Mouse (Mus musculus): ENCODE results near the gene Chac1. TPM values are rescaled to one million over a fixed set of nuclear protein-coding genes. Genes with fewer than 3 reads are reported as not detected.

Gene Chac1
- polyA plus RNA-seq, 1 experiment: 8.1 TPM

DNA sequence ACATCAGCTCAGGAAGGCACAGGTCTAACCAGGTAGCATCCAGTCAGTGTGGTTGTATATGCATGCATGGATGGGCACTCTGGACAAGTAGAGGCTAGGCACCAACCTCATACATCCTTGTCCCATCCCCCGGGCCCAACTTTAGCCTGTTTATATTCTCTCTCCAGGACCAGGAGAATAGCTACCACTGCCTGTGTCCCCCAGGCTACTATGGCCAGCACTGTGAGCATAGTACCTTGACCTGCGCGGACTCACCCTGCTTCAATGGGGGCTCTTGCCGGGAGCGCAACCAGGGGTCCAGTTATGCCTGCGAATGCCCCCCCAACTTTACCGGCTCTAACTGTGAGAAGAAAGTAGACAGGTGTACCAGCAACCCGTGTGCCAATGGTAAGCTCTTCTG is 20.2 kb upstream of the Chac1 start:
- H3K4me1 ChIP-seq (ENCODE audit: control insufficient read depth, insufficient read depth, low read length): peaks cover 10% of the 10 kb centered on the region; the same call in 1 of the 2 replicates
- TF ChIP-seq POLR2A (IDR thresholded peaks at IDR 0.05; ENCODE audit: borderline replicate concordance, insufficient read depth, low read length) (no peak), CTCF (IDR thresholded peaks at IDR 0.05; ENCODE audit: borderline replicate concordance, insufficient read depth, low read depth, low read length) (no peak)
- WGBS: 93% methylated on average over 8 of the region's 8 CpGs
- H3K4me3 ChIP-seq (replicated peaks; ENCODE audit: insufficient read depth, low read depth, low read length): no peak overlapping the region
- no peaks in the 10 kb centered on the region for H3K27me3 ChIP-seq (ENCODE audit: control insufficient read depth, insufficient read depth, low read length)
- no peak overlapping the region for H3K27ac ChIP-seq (ENCODE audit: insufficient read depth, low read length)
- no peak for DNase-seq

DNA sequence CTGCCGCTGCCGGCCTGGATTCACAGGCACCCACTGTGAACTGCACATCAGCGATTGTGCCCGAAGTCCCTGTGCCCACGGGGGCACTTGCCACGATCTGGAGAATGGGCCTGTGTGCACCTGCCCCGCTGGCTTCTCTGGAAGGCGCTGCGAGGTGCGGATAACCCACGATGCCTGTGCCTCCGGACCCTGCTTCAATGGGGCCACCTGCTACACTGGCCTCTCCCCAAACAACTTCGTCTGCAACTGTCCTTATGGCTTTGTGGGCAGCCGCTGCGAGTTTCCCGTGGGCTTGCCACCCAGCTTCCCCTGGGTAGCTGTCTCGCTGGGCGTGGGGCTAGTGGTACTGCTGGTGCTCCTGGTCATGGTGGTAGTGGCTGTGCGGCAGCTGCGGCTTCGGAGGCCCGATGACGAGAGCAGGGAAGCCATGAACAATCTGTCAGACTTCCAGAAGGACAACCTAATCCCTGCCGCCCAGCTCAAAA is 18.8 kb upstream of the Chac1 start:
- 47% methylated on average over 24 of the region's 24 CpGs for WGBS
- no peak for TF ChIP-seq CTCF (IDR thresholded peaks at IDR 0.05; ENCODE audit: borderline replicate concordance, insufficient read depth, low read depth, low read length)
- TF ChIP-seq POLR2A (IDR thresholded peaks at IDR 0.05; ENCODE audit: borderline replicate concordance, insufficient read depth, low read length): no peak
- DNase-seq: no peak
- no peak overlapping the region for H3K27ac ChIP-seq (ENCODE audit: insufficient read depth, low read length)
- no peak overlapping the region for H3K4me3 ChIP-seq (replicated peaks; ENCODE audit: insufficient read depth, low read depth, low read length)
- H3K27me3 ChIP-seq (ENCODE audit: control insufficient read depth, insufficient read depth, low read length): no peaks in the 10 kb centered on the region
- H3K4me1 ChIP-seq (ENCODE audit: control insufficient read depth, insufficient read depth, low read length): peaks cover 19% of the 10 kb centered on the region

DNA sequence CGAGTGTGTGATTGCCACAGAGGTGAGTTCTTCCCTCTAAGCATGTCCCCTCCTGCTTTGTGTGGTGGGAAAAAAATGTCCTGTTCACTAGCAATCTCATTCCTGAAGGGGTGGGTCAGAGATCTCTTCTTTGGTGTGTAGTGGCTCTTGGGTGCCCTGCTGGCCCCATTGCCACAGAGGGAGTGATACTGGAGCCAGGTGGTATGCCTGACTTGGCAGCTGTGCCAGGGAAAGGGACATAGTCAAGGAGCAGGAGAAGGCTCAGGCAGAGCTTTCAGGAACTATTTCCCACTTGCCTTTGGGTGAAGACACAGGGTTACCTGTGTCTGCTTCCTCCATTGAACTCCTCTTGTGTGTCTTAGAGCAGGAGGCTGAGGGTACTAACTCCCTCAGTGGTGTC is 16.9 kb upstream of the Chac1 start:
- Histone ChIP-seq H3K27me3 (ENCODE audit: control insufficient read depth, insufficient read depth, low read length) (no peaks in the 10 kb centered on the region), H3K27ac (ENCODE audit: insufficient read depth, low read length) (no peak overlapping the region), H3K4me3 (replicated peaks; ENCODE audit: insufficient read depth, low read depth, low read length) (no peak overlapping the region), H3K4me1 (ENCODE audit: control insufficient read depth, insufficient read depth, low read length) (peaks cover 13% of the 10 kb centered on the region)
- WGBS: 71% methylated on average over 1 of the region's 1 CpGs
- TF ChIP-seq CTCF (IDR thresholded peaks at IDR 0.05; ENCODE audit: borderline replicate concordance, insufficient read depth, low read depth, low read length) (no peak), POLR2A (IDR thresholded peaks at IDR 0.05; ENCODE audit: borderline replicate concordance, insufficient read depth, low read length) (no peak)
- DNase-seq: no peak

DNA sequence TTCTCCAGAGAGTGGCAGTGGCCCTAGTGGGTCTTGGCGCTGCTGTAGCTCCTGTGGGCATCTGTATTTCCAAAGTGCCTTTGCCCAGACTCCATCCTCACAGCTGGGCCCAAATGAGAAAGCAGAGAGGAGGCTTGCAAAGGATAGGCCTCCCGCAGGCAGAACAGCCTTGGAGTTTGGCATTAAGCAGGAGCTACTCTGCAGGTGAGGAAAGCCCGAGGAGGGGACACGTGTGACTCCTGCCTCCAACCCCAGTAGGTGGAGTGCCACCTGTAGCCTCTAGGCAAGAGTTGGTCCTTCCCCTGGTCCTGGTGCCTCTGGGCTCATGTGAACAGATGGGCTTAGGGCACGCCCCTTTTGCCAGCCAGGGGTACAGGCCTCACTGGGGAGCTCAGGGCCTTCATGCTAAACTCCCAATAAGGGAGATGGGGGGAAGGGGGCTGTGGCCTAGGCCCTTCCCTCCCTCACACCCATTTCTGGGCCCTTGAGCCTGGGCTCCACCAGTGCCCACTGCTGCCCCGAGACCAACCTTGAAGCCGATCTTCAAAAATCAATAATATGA is 16.0 kb upstream of the Chac1 start:
- H3K4me1 ChIP-seq (ENCODE audit: control insufficient read depth, insufficient read depth, low read length): peaks cover 13% of the 10 kb centered on the region
- H3K4me3 ChIP-seq (replicated peaks; ENCODE audit: insufficient read depth, low read depth, low read length): no peak overlapping the region
- H3K27ac ChIP-seq (ENCODE audit: insufficient read depth, low read length): no peak overlapping the region
- DNase-seq: no peak
- 79% methylated on average over 7 of the region's 7 CpGs for WGBS
- TF ChIP-seq POLR2A (IDR thresholded peaks at IDR 0.05; ENCODE audit: borderline replicate concordance, insufficient read depth, low read length) (no peak), CTCF (IDR thresholded peaks at IDR 0.05; ENCODE audit: borderline replicate concordance, insufficient read depth, low read depth, low read length) (no peak)
- H3K27me3 ChIP-seq (ENCODE audit: control insufficient read depth, insufficient read depth, low read length): no peaks in the 10 kb centered on the region

DNA sequence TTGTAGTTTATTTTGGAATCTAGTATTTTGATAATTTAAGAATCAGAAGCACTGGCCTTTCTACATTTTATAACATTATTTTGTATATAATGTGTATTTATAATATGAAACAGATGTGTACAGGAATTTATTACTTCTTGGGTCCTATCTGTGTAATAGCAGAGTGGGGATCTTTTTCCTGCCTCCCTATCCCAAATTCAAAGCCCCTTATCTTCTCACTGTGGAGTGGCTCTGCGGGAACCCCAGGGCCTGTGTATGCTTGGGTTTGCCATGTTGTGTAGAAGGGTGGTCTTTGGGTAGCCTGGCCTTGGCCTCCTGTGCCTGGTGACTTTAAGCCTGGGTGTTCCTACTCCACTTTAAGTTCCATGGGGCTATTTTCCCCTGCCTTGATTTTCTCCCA is 15.5 kb upstream of the Chac1 start:
- no peaks in the 10 kb centered on the region for H3K27me3 ChIP-seq (ENCODE audit: control insufficient read depth, insufficient read depth, low read length)
- H3K4me1 ChIP-seq (ENCODE audit: control insufficient read depth, insufficient read depth, low read length): peaks cover 13% of the 10 kb centered on the region
- WGBS: 93% methylated on average over 1 of the region's 1 CpGs
- no peak for TF ChIP-seq CTCF (IDR thresholded peaks at IDR 0.05; ENCODE audit: borderline replicate concordance, insufficient read depth, low read depth, low read length)
- no peak overlapping the region for H3K27ac ChIP-seq (ENCODE audit: insufficient read depth, low read length)
- DNase-seq: no peak
- H3K4me3 ChIP-seq (replicated peaks; ENCODE audit: insufficient read depth, low read depth, low read length): no peak overlapping the region

DNA sequence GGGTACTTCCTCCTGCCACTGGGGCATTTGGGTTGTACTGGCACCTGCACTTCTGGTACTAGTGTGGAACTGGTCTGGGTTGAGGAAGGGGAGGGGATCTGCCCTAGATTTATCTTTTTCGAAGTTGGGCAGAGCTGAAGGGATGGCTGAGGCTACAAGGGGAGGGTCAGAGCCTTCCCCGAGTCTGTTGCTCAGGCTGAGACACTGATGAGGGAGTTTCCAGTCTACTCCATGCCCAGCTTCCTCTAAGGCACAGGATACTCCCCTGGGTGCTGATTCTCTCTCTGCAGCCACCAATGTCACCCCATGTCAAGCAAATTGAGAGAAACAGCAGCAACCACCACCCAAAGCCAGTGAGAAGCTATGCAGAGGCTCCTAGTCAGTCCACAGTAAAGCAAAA is 15.0 kb upstream of the Chac1 start:
- DNase-seq: no peak

DNA sequence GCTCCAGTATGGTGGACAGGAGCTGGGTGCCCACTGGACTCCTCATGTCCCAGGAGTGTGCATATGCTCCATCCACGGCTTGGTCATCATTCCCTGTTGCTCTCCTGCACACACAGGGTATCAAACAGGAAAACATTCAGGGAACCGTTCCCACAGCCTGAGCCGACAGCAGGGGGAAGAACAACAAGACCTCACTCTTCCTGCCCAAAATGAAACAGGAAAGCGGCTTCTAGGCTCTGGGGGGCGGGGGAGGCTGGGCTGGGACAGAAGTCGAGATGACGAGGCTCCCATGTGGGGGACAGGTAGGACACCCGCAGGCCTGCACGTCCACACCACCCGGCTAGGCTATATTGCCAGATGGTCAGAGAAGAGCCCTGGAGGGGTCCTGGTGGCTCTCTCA is 14.6 kb upstream of the Chac1 start:
- H3K4me3 ChIP-seq (replicated peaks; ENCODE audit: insufficient read depth, low read depth, low read length): no peak overlapping the region
- TF ChIP-seq CTCF (IDR thresholded peaks at IDR 0.05; ENCODE audit: borderline replicate concordance, insufficient read depth, low read depth, low read length) (no peak), POLR2A (IDR thresholded peaks at IDR 0.05; ENCODE audit: borderline replicate concordance, insufficient read depth, low read length) (no peak)
- no peaks in the 10 kb centered on the region for H3K27me3 ChIP-seq (ENCODE audit: control insufficient read depth, insufficient read depth, low read length)
- H3K27ac ChIP-seq (ENCODE audit: insufficient read depth, low read length): no peak overlapping the region
- no peak for DNase-seq
- H3K4me1 ChIP-seq (ENCODE audit: control insufficient read depth, insufficient read depth, low read length): peaks cover 13% of the 10 kb centered on the region
- 17% methylated on average over 10 of the region's 10 CpGs for WGBS

More for the DNA sequence above, 15.0 kb upstream of the Chac1 start:
- TF ChIP-seq POLR2A (IDR thresholded peaks at IDR 0.05; ENCODE audit: borderline replicate concordance, insufficient read depth, low read length): no peak
- TF ChIP-seq CTCF (IDR thresholded peaks at IDR 0.05; ENCODE audit: borderline replicate concordance, insufficient read depth, low read depth, low read length): no peak
- Histone ChIP-seq H3K27me3 (ENCODE audit: control insufficient read depth, insufficient read depth, low read length) (no peaks in the 10 kb centered on the region), H3K4me1 (ENCODE audit: control insufficient read depth, insufficient read depth, low read length) (peaks cover 13% of the 10 kb centered on the region), H3K27ac (ENCODE audit: insufficient read depth, low read length) (no peak overlapping the region), H3K4me3 (replicated peaks; ENCODE audit: insufficient read depth, low read depth, low read length) (no peak overlapping the region)
- 76% methylated on average over 2 of the region's 2 CpGs for WGBS

DNA sequence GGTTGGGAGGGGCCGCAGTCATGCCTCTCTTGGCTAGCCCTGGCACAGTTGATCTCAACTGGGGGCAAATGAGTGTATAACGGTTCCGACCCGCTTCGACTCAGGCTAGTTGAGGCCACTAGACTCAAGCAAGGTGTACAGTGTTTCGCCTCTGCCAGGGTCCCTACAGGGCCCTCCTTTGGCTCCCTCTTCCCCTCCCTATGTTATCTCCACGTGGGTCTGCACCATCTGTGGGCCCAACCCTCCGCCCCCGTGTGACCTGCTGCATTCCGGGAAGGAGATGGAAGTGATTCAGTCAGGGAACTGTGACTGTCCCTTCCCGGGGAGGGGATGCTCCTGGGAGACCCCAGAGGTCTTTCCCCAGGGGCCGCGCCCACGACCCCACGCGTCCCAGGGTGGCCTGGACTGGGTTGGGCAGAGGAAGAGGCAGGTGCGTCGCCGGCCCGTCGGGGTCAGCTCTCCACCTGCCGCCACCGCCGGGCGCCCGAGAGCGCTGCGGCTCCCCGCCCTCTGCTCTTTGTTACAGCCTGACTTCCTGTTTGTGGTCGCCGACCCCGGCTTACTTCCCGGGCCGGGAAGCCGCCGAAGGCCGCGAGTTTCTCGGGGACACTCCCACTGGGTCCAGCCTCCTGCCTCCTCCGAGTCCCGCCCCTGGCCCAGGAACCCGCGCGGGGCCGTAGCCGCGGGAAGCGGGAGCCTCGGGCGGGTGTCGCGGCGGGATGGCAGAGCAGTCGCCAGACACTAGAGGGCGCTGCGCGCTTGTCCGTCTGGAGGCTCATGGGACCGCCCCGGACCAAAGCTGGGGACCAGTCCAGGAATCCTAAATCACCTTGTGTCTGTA is 13.4 kb upstream of the Chac1 start:
- WGBS: 4% methylated on average over 60 of the region's 60 CpGs

More for the DNA sequence above, 13.4 kb upstream of the Chac1 start:
- peak; percentile 86 to 94 for DNase-seq
- H3K4me3 ChIP-seq (replicated peaks; ENCODE audit: insufficient read depth, low read depth, low read length): peak overlapping the region; percentile 74
- TF ChIP-seq POLR2A (IDR thresholded peaks at IDR 0.05; ENCODE audit: borderline replicate concordance, insufficient read depth, low read length) (no peak), CTCF (IDR thresholded peaks at IDR 0.05; ENCODE audit: borderline replicate concordance, insufficient read depth, low read depth, low read length) (peak; percentile 75)
- no peaks in the 10 kb centered on the region for H3K27me3 ChIP-seq (ENCODE audit: control insufficient read depth, insufficient read depth, low read length)
- peaks cover 13% of the 10 kb centered on the region for H3K4me1 ChIP-seq (ENCODE audit: control insufficient read depth, insufficient read depth, low read length)
- H3K27ac ChIP-seq (ENCODE audit: insufficient read depth, low read length): no peak overlapping the region
